Mouse (Mus musculus) embryonic facial prominence, embryonic 14.5 days (tissue): ENCODE measurements around the gene Ttc7b. TPM values are rescaled to one million over a fixed set of nuclear protein-coding genes. Genes with fewer than 3 reads are reported as not detected.

ENCODE experiments used
- ATAC-seq: fragments of 200-750 bp; cut with Nextera tagmentation; 2 replicates; pipeline ENCODE4 v1.8.0; 2017; ENCODE audit warnings: low read depth, moderate number of reproducible peaks, moderate TSS enrichment
- DNase-seq: peaks from one replicate; pipeline ENCODE4 v3.0.0-alpha.2; 2015; ENCODE audit warnings: low spot score
- H3K27ac ChIP-seq: fragments of 300-500 bp; sonication (generic); replicated peaks from 2 replicates; pipeline ENCODE4 v1.5.1; 2014; ENCODE audit warnings: low read depth, mild to moderate bottlenecking, low read length, moderate library complexity
- H3K27me3 ChIP-seq: fragments of 300-500 bp; sonication (generic); replicated peaks from 2 replicates; pipeline ENCODE4 v1.6.1; 2014; ENCODE audit warnings: low read length; ENCODE audit not compliant: control insufficient read depth, insufficient read depth
- H3K36me3 ChIP-seq: fragments of 300-500 bp; sonication (generic); 2 replicates; pipeline ENCODE4 v1.6.1; 2014; ENCODE audit warnings: low read length, mixed read lengths; ENCODE audit not compliant: control insufficient read depth, insufficient read depth
- H3K4me1 ChIP-seq: fragments of 300-500 bp; sonication (generic); 2 replicates; pipeline ENCODE4 v1.6.1; 2014; ENCODE audit warnings: antibody characterized with exemption, low read length; ENCODE audit not compliant: control insufficient read depth, insufficient read depth
- H3K4me2 ChIP-seq: fragments of 300-500 bp; sonication (generic); 2 replicates; pipeline ENCODE4 v1.6.1; 2014; ENCODE audit warnings: low read depth, mild to moderate bottlenecking, low read length, moderate library complexity, mixed read lengths
- H3K4me3 ChIP-seq: fragments of 300-500 bp; sonication (generic); 2 replicates; pipeline ENCODE4 v1.5.1; 2014; ENCODE audit warnings: low read depth, mild to moderate bottlenecking, low read length
- H3K9ac ChIP-seq: fragments of 300-500 bp; sonication (generic); 2 replicates; pipeline ENCODE4 v1.6.1; 2014; ENCODE audit warnings: low read depth, mild to moderate bottlenecking, low read length, moderate library complexity, mixed read lengths
- H3K9me3 ChIP-seq: fragments of 300-500 bp; sonication (generic); 2 replicates; pipeline ENCODE4 v1.6.1; 2016; ENCODE audit warnings: low read length; ENCODE audit not compliant: control insufficient read depth
- WGBS: fragments of 180-500 bp; shearing (Covaris S2); extraction: QIAGEN DNeasy Blood & Tissue Kit; methylation state at CpG from one replicate; pipeline ENCODE4 v1.1.7; 2014; 5-methylcytosine and 5-hydroxymethylcytosine counted together
- polyA plus RNA-seq: library from polyadenylated mRNA; unstranded; fragments of >200 nt; fragmentation: Nextera tagmentation; extraction: Ambion mirVana; gene quantifications from 2 replicates; pipeline ENCODE4 v1.2.1, GENCODE M21; 2014

Gene Ttc7b
- polyA plus RNA-seq, 1 experiment from 2014 or later = 6.6 TPM

- 91% methylated on average over 7 of the region's 7 CpGs for WGBS
- ATAC-seq = no peak
- H3K36me3 ChIP-seq = peaks cover 27% of the 10 kb centered on the region; the same call in 1 of the 2 replicates
These were observed 30.8 kb downstream of the Ttc7b start for GRCm38 (mm10) chr12:100489799-100490198.

GRCm38 (mm10) chr12:100488368-100488767 lies 32.3 kb downstream of the Ttc7b start:
- DNase-seq (no peak), ATAC-seq (no peak)
- Histone ChIP-seq H3K27ac (no peak overlapping the region), H3K9ac (no peak overlapping the region), H3K9me3 (no peaks in the 10 kb centered on the region), H3K27me3 (no peaks in the 10 kb centered on the region), H3K36me3 (peaks cover 15% of the 10 kb centered on the region; the same call in 1 of the 2 replicates), H3K4me2 (no peak overlapping the region), H3K4me1 (no peaks in the 10 kb centered on the region), H3K4me3 (no peak overlapping the region)
- WGBS = 87% methylated on average over 5 of the region's 5 CpGs

More at GRCm38 (mm10) chr12:100489799-100490198, 30.8 kb downstream of the Ttc7b start:
- no peak overlapping the region for H3K27ac ChIP-seq
- DNase-seq = no peak
- H3K27me3 ChIP-seq = no peaks in the 10 kb centered on the region
- H3K4me1 ChIP-seq = no peaks in the 10 kb centered on the region
- H3K9me3 ChIP-seq = no peaks in the 10 kb centered on the region
- no peak overlapping the region for H3K9ac ChIP-seq
- H3K4me3 ChIP-seq = no peak overlapping the region
- H3K4me2 ChIP-seq = no peak overlapping the region

- Histone ChIP-seq H3K27ac (no peak overlapping the region), H3K4me2 (no peak overlapping the region), H3K9ac (no peak overlapping the region), H3K27me3 (no peaks in the 10 kb centered on the region), H3K4me1 (no peaks in the 10 kb centered on the region), H3K9me3 (no peaks in the 10 kb centered on the region), H3K4me3 (no peak overlapping the region), H3K36me3 (peaks cover 8% of the 10 kb centered on the region; the same call in 1 of the 2 replicates)
- ATAC-seq = no peak
- no peak for DNase-seq
- WGBS = 75% methylated on average over 6 of the region's 6 CpGs
These were observed 34.4 kb downstream of the Ttc7b start for GRCm38 (mm10) chr12:100486232-100486631.

GRCm38 (mm10) chr12:100483054-100483453 lies 37.6 kb downstream of the Ttc7b start:
- Histone ChIP-seq H3K4me2 (no peak overlapping the region), H3K4me3 (no peak overlapping the region), H3K27me3 (no peaks in the 10 kb centered on the region), H3K4me1 (no peaks in the 10 kb centered on the region), H3K36me3 (0 out of 2 replicates have a peak, but pooled peaks cover 8% of the 10 kb centered on the region), H3K9ac (no peak overlapping the region), H3K9me3 (no peaks in the 10 kb centered on the region), H3K27ac (no peak overlapping the region)
- DNase-seq (no peak), ATAC-seq (no peak)
- WGBS = 83% methylated on average over 1 of the region's 1 CpGs

- Histone ChIP-seq H3K9ac (no peak overlapping the region), H3K4me2 (no peak overlapping the region), H3K4me1 (no peaks in the 10 kb centered on the region), H3K9me3 (no peaks in the 10 kb centered on the region), H3K4me3 (no peak overlapping the region), H3K27ac (no peak overlapping the region), H3K36me3 (0 out of 2 replicates have a peak, but pooled peaks cover 8% of the 10 kb centered on the region), H3K27me3 (no peaks in the 10 kb centered on the region)
- WGBS = 76% methylated on average over 7 of the region's 7 CpGs
- DNase-seq (no peak), ATAC-seq (no peak)
These were observed 38.4 kb downstream of the Ttc7b start for GRCm38 (mm10) chr12:100482255-100482654.

GRCm38 (mm10) chr12:100481443-100482026 lies 39.1 kb downstream of the Ttc7b start:
- DNase-seq = no peak
- WGBS = 76% methylated on average over 8 of the region's 8 CpGs
- 0 out of 2 replicates have a peak, but pooled peaks cover 8% of the 10 kb centered on the region for H3K36me3 ChIP-seq

GRCm38 (mm10) chr12:100480642-100481442 lies 39.8 kb downstream of the Ttc7b start:
- H3K4me3 ChIP-seq = no peak overlapping the region
- WGBS = 85% methylated on average over 15 of the region's 15 CpGs
- no peaks in the 10 kb centered on the region for H3K4me1 ChIP-seq
- H3K9ac ChIP-seq = no peak overlapping the region
- ATAC-seq (no peak), DNase-seq (no peak)
- 0 out of 2 replicates have a peak, but pooled peaks cover 8% of the 10 kb centered on the region for H3K36me3 ChIP-seq
- no peaks in the 10 kb centered on the region for H3K27me3 ChIP-seq
- H3K4me2 ChIP-seq = no peak overlapping the region
- H3K9me3 ChIP-seq = no peaks in the 10 kb centered on the region
- no peak overlapping the region for H3K27ac ChIP-seq

More at GRCm38 (mm10) chr12:100481443-100482026, 39.1 kb downstream of the Ttc7b start:
- no peaks in the 10 kb centered on the region for H3K4me1 ChIP-seq
- H3K9me3 ChIP-seq = no peaks in the 10 kb centered on the region
- no peak for ATAC-seq
- H3K27me3 ChIP-seq = no peaks in the 10 kb centered on the region
- H3K9ac ChIP-seq = no peak overlapping the region
- H3K4me2 ChIP-seq = no peak overlapping the region
- no peak overlapping the region for H3K4me3 ChIP-seq
- H3K27ac ChIP-seq = no peak overlapping the region

- Histone ChIP-seq H3K27me3 (no peaks in the 10 kb centered on the region), H3K4me1 (no peaks in the 10 kb centered on the region), H3K9ac (no peak overlapping the region), H3K9me3 (no peaks in the 10 kb centered on the region), H3K4me2 (no peak overlapping the region), H3K27ac (no peak overlapping the region), H3K4me3 (no peak overlapping the region), H3K36me3 (0 out of 2 replicates have a peak, but pooled peaks cover 8% of the 10 kb centered on the region)
- DNase-seq (peak; percentile 92), ATAC-seq (peak; percentile 71)
- 25% methylated on average over 7 of the region's 7 CpGs for WGBS
These were observed 40.6 kb downstream of the Ttc7b start for GRCm38 (mm10) chr12:100479892-100480621.
